20 mouse cellular contexts compared by ENCODE assay signal in genomic region chr11:17546286-17546685, GRCm38 (mm10).
"Had no signal": no experiment of that assay in that cellular context is flagged by ENCODE, and none has a peak within 500 bp of the region (broad histone marks: within the 10 kb centered on the region; RNA-seq: fewer than 3 reads in every experiment).

No protein-coding gene starts in this region.

- H3K4me1 ChIP-seq: liver, embryonic 12.5 days; liver, embryonic 15.5 days; midbrain, embryonic 12.5 days; midbrain, embryonic 15.5 days; neural tube, embryonic 12.5 days had no signal

- DNase-seq: layer of hippocampus, postnatal 36 days; liver; lung, adult 18-20 months; right cerebral cortex, adult 18-20 months; right cerebral cortex, postnatal 14 days; right cerebral cortex, postnatal 4 days; thymus, adult 2 months; thymus, postnatal 14 days; thymus, postnatal 4 days had no signal

- H3K27ac ChIP-seq: left cerebral cortex, adult 2 months; limb, embryonic 12.5 days; liver, embryonic 12.5 days; liver, embryonic 15.5 days; macrophage; midbrain, embryonic 12.5 days; midbrain, embryonic 15.5 days; neural tube, embryonic 12.5 days; neural tube, embryonic 15.5 days; stomach, postnatal 0 days had no signal

- H3K36me3 ChIP-seq: limb, embryonic 12.5 days; liver, embryonic 12.5 days; liver, embryonic 15.5 days; midbrain, embryonic 12.5 days; midbrain, embryonic 15.5 days; neural tube, embryonic 12.5 days; neural tube, embryonic 15.5 days had no signal

- H3K27me3 ChIP-seq: liver, embryonic 12.5 days; liver, embryonic 15.5 days; midbrain, embryonic 12.5 days; midbrain, embryonic 15.5 days; neural tube, embryonic 12.5 days; neural tube, embryonic 15.5 days had no signal

- H3K9ac ChIP-seq: limb, embryonic 12.5 days; liver, embryonic 12.5 days; liver, embryonic 15.5 days; midbrain, embryonic 12.5 days; midbrain, embryonic 15.5 days; neural tube, embryonic 12.5 days; neural tube, embryonic 15.5 days had no signal

- H3K4me3 ChIP-seq: left cerebral cortex, adult 2 months; limb, embryonic 12.5 days; liver, embryonic 12.5 days; liver, embryonic 15.5 days; midbrain, embryonic 12.5 days; midbrain, embryonic 15.5 days; neural tube, embryonic 12.5 days; neural tube, embryonic 15.5 days had no signal

- ATAC-seq: intestine, postnatal 0 days; liver, embryonic 12.5 days; midbrain, embryonic 15.5 days had no signal

- H3K9me3 ChIP-seq: limb, embryonic 12.5 days; liver, embryonic 12.5 days; liver, embryonic 15.5 days; midbrain, embryonic 12.5 days; midbrain, embryonic 15.5 days; neural tube, embryonic 12.5 days; neural tube, embryonic 15.5 days had no signal

- H3K4me2 ChIP-seq: limb, embryonic 12.5 days; liver, embryonic 12.5 days; liver, embryonic 15.5 days; midbrain, embryonic 12.5 days; midbrain, embryonic 15.5 days; neural tube, embryonic 12.5 days; neural tube, embryonic 15.5 days had no signal
